Mouse (Mus musculus) thymus, adult 2 months (tissue): Measurements from ENCODE around the gene Zbtb9. TPM values are rescaled to one million over a fixed set of nuclear protein-coding genes. Genes with fewer than 3 reads are reported as not detected.
"Not testable (repeated sequence)": the region's sequence is repeated elsewhere in the genome, so short reads cannot be mapped to it uniquely, and the experiment has no call there.

ENCODE experiments used
- DNase-seq: peaks from one replicate; pipeline ENCODE4 v3.0.0; 2021
- H3K27ac ChIP-seq: fragments of 200-500 bp; 2 replicates; pipeline ENCODE4 v1.5.1; 2012; ENCODE audit warnings: low read length, control low read depth; ENCODE audit not compliant: control insufficient read depth, insufficient read depth
- H3K27me3 ChIP-seq: fragments of 200-500 bp; 2 replicates; pipeline ENCODE4 v1.6.1; 2012; ENCODE audit warnings: mild to moderate bottlenecking, low read length, moderate library complexity, mixed read lengths; ENCODE audit not compliant: control insufficient read depth, insufficient read depth
- H3K36me3 ChIP-seq: fragments of 200-500 bp; 2 replicates; pipeline ENCODE4 v1.6.1; 2012; ENCODE audit warnings: mild to moderate bottlenecking, low read length, moderate library complexity; ENCODE audit not compliant: control insufficient read depth, insufficient read depth
- H3K4me1 ChIP-seq: fragments of 200-500 bp; replicated peaks from 2 replicates; pipeline ENCODE4 v1.6.1; 2012; ENCODE audit warnings: low read length; ENCODE audit not compliant: control insufficient read depth, insufficient read depth
- H3K4me3 ChIP-seq: fragments of 200-500 bp; 2 replicates; pipeline ENCODE4 v1.5.1; 2012; ENCODE audit warnings: mild to moderate bottlenecking, low read length, control low read depth, moderate library complexity; ENCODE audit not compliant: control insufficient read depth, insufficient read depth
- CTCF ChIP-seq: fragments of 200-500 bp; IDR thresholded peaks from 2 replicates; pipeline ENCODE4 v1.5.1; 2012; ENCODE audit warnings: mild to moderate bottlenecking, control low read depth, low read length, moderate library complexity, borderline replicate concordance; ENCODE audit not compliant: control insufficient read depth, poor library complexity, insufficient read depth; ENCODE audit errors: extremely low read depth
- POLR2A ChIP-seq: fragments of 200-500 bp; IDR thresholded peaks from 2 replicates; pipeline ENCODE4 v1.6.1; 2012; ENCODE audit warnings: mild to moderate bottlenecking, low read length, control low read depth, moderate library complexity; ENCODE audit not compliant: control insufficient read depth, poor library complexity, insufficient read depth; ENCODE audit errors: extremely low read depth
- WGBS: fragments of 180-500 bp; shearing (Covaris S2); methylation state at CpG from one replicate; pipeline ENCODE4 v1.1.7; 2018; 5-methylcytosine and 5-hydroxymethylcytosine counted together
- polyA plus RNA-seq: library from polyadenylated mRNA; depleted of rRNA; stranded (reverse); fragments of >200 nt; gene quantifications from 2 replicates; pipeline ENCODE4 v1.2.3, GENCODE M21; 2012; rRNA removed

Gene Zbtb9
- polyA plus RNA-seq: 54.6 and 60.7 TPM in 2 replicates

DNA sequence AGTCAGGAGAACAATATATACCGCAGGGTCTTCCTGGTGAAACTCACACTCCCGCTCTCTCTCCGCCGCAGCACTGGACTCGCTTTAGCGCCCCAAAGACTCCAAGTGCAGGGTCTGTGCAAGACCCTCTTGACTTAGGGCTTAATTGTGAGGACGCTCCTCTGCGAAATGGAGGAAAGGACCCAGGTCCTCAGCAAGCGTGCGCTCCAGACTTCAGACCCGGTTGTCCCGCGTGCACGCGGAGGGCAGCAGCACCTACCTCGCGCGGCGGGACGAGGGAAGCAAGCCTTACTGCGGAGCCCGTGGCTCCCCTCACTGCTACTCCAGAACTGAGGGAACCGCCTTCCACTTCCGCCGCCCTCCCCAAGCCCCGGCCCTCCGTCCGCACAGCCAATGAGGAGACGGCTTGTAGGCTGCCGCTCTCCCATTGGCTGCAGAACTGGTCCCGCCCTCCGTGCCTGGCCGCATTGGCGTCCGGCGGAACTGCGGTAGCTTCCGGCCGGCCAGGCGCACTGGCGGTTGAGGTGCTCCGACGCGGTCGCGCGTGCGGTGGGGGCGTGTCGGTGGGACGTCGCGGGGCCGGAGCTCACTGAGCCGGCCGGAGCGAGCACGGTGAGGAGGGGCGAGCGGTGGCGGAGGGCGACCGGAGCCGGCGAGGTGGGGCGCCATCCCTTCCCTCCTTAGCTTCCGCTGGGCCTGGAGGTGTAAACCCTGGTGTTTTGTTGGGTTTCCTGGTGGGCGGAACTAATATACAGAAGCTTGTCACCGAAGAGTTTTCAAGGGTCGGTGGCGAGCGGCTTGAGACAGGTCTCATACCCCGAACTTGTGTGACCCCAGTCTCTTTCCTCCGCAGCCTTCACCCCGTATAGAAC lies at the start of gene Zbtb9:
Gene Zbtb9 (plus strand): TSS at position 465 of the 872 bp plus-strand sequence.
- peaks cover 8% of the 10 kb centered on the region; the same call in 1 of the 2 replicates for H3K36me3 ChIP-seq
- DNase-seq: peak; percentile 98
- H3K4me1 ChIP-seq: peaks cover 35% of the 10 kb centered on the region
- TF ChIP-seq POLR2A (peak; percentile 98), CTCF (peak; percentile 78)
- peak within 1 kb of the TSS; percentile 73 for H3K27ac ChIP-seq
- peak within 1 kb of the TSS; percentile 78 for H3K4me3 ChIP-seq
- no peaks in the 10 kb centered on the region for H3K27me3 ChIP-seq
- WGBS: under 1% methylated on average over 75 of the region's 75 CpGs

DNA sequence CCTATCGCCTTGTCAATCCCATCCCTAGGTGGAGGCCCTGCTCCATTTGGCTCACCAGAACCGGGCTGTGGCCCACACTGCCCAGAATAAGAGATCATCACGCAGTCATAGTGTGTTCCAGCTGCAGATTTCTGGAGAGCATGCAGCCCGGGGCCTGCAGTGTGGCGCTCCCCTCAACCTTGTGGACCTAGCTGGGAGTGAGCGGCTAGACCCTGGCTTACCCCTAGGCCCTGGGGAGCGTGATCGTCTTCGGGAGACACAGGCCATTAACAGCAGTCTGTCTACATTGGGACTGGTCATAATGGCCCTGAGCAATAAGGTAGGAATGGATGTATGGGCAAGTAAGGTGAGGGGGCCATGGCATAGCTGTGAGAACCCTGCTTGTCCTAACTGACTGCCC lies 47.6 kb upstream of the Zbtb9 start:
- H3K4me1 ChIP-seq, H3K4me3 ChIP-seq, H3K27me3 ChIP-seq, H3K36me3 ChIP-seq, DNase-seq, H3K27ac ChIP-seq: not testable (repeated sequence)
- 97% methylated on average over 9 of the region's 9 CpGs for WGBS

DNA sequence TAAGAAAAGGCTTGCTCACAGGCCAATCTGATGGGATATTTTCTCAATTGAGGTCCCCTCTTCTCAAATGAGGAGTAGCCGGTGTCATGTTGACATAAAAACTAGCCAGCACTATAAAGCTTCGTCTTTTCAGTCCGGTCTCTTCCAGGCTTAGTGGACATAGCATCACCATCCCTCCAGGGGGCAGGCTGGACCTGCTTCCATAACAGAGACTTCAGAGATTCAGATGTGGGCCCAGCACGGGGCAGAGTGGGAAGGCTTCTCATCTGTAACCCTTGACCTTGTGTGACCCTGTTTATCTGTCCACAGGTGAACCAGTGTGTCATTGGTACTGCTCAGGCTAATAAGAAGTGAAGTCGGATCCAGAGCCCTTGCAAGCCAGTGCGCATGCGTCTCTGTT lies 41.2 kb upstream of the Zbtb9 start:
- not testable (repeated sequence) for H3K27me3 ChIP-seq, H3K4me3 ChIP-seq, H3K36me3 ChIP-seq, DNase-seq, H3K27ac ChIP-seq
- peaks cover 18% of the 10 kb centered on the region for H3K4me1 ChIP-seq
- WGBS: 83% methylated on average over 7 of the region's 7 CpGs

DNA sequence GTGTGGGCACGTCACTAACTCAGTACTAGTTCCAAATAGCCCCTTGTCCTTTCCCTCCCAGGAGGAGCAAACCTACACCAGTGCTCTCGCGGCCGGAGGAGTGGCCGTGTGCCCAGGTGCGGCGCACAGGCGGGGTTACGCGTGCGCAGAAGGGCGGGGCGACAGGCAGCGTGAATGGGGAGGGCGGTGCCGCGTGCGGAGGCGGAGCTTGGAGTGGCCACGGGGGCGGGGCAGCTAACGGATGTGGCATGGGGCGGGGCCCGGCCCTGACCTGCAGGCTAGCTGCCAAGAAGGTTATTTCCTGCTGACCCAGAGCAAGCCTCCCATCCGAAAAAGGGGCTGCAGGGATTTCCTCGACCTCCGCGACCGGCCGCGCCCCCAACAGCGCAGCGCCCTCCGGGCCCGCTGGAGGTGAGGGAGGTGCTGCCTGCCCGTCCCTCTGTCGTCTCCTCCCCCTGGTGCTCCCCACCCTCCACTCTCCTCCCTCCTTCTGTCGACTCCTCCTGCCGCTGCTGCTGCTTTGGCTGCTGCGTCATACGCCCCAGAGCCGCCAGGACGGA lies 40.0 kb upstream of the Zbtb9 start, which contains the start of gene Phf1:
Gene Phf1 (plus strand): TSS at position 214 of the 560 bp plus-strand sequence.
- Histone ChIP-seq H3K4me1 (peaks cover 23% of the 10 kb centered on the region), H3K36me3 (no peaks in the 10 kb centered on the region; the same call in 1 of the 2 replicates), H3K27me3 (no peaks in the 10 kb centered on the region), H3K4me3 (peak within 1 kb of the TSS; percentile 75), H3K27ac (peak within 1 kb of the TSS; percentile 19; the same call in 1 of the 2 replicates)
- TF ChIP-seq POLR2A: peak; percentile 34; the same call in 1 of the 2 replicates
- TF ChIP-seq CTCF: no peak; the same call in 1 of the 2 replicates
- 2% methylated on average over 43 of the region's 43 CpGs for WGBS
- peak; percentile 99 for DNase-seq

DNA sequence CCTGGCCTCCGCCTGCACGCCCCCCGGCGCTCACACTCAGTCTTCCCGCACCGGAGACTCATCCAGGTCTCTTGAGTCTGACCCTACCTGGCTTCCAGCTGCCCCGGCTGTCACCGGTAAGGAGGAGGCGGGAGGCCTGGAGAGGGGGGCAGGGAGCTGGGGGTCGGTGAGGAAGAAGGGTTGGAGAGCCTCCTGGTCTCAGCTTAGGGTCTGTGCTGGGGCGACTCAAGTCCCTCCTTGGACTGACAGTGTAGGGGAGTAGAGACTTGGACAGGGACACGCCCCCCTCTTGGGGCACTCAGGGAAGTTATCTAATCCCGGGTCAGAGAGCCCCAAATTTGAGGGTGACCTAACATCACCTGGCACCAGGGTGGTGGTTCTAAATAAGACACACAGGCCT lies 39.5 kb upstream of the Zbtb9 start:
- 5% methylated on average over 13 of the region's 13 CpGs for WGBS
- no peak for DNase-seq
- Histone ChIP-seq H3K36me3 (no peaks in the 10 kb centered on the region; the same call in 1 of the 2 replicates), H3K4me3 (peak overlapping the region; percentile 75), H3K4me1 (peaks cover 28% of the 10 kb centered on the region), H3K27me3 (no peaks in the 10 kb centered on the region), H3K27ac (no peak overlapping the region)
- TF ChIP-seq CTCF (no peak), POLR2A (peak; percentile 8; the same call in 1 of the 2 replicates)

DNA sequence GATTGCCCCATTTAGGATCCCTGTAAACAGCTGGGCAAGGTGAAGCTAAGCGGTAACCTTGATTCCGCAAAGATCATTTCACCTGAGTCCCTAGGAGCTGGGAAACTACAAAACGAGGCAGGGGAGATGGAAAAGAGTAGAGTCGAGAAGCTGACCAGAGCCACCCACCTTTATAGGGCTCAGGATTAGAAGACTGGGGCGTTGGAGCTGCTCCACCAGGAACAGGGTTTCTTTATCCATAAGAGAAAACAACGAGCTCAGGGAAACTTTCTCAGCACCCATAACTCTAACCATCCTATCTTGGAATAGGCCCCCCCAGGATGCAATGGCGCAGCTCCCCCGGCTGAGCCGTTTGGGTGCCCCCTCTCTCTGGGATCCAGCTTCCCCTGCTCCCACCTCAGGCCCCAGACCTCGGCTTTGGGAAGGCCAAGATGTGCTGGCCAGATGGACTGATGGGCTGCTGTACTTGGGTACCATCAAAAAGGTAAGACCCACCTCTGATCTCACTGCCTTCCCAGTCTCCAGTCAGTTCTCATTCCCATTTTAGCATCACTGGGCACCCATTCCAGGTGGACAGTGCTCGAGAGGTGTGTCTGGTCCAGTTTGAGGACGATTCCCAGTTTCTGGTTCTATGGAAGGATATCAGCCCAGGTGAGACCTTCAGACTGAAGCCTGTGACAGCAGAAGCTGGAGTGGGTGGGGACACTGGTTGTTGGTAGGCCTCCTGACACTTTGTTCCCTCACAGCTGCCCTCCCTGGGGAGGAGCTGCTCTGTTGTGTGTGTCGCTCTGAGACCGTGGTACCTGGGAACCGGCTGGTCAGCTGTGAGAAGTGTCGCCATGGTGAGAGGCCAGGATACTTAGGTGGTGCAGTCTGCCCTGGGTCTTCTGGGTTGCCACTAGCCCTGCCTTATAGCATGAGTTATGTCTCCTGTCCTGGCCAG lies 38.8 kb upstream of the Zbtb9 start:
- TF ChIP-seq CTCF (no peak), POLR2A (no peak)
- Histone ChIP-seq H3K27me3 (no peaks in the 10 kb centered on the region), H3K36me3 (no peaks in the 10 kb centered on the region; the same call in 1 of the 2 replicates), H3K4me3 (peak overlapping the region; percentile 75; the same call in 1 of the 2 replicates), H3K27ac (no peak overlapping the region), H3K4me1 (peaks cover 31% of the 10 kb centered on the region)
- no peak for DNase-seq
- WGBS: 90% methylated on average over 16 of the region's 16 CpGs
